Mouse (Mus musculus): ENCODE results near the gene Cul3. TPM values are rescaled to one million over a fixed set of nuclear protein-coding genes. Genes with fewer than 3 reads are reported as not detected.

Gene Cul3
- polyA plus RNA-seq (2014; fragmentation: Nextera tagmentation; extraction: Ambion mirVana): 51.7 and 57.0 TPM in 2 replicates

- Histone ChIP-seq H3K9ac (replicated peaks; ENCODE audit: low read depth, low read length) (peak within 1 kb of the TSS; percentile 97), H3K27ac (ENCODE audit: low read length) (peak within 1 kb of the TSS; percentile 98), H3K36me3 (ENCODE audit: control insufficient read depth, insufficient read depth, low read length) (no peaks in the 10 kb centered on the region), H3K4me1 (ENCODE audit: control insufficient read depth, insufficient read depth, low read length) (peaks cover 8% of the 10 kb centered on the region), H3K4me2 (replicated peaks; ENCODE audit: low read depth, low read length) (peak within 1 kb of the TSS; percentile 79), H3K27me3 (ENCODE audit: control insufficient read depth, insufficient read depth, low read length) (no peaks in the 10 kb centered on the region), H3K4me3 (ENCODE audit: low read depth, low read length) (peak within 1 kb of the TSS; percentile 84), H3K9me3 (ENCODE audit: control insufficient read depth, low read depth, low read length) (no peaks in the 10 kb centered on the region)
- peak; percentile 97 for ATAC-seq (ENCODE audit: insufficient number of reproducible peaks, insufficient read depth, low FRiP score, low read depth)
- under 1% methylated on average over 59 of the region's 85 CpGs for WGBS
Observed at GRCm38 (mm10) chr1:80340436-80341376, at the start of gene Cul3. Gene Cul3 (minus strand): TSS chr1:80340480.

- no peak for ATAC-seq (ENCODE audit: insufficient number of reproducible peaks, insufficient read depth, low FRiP score, low read depth)
- Histone ChIP-seq H3K27me3 (ENCODE audit: control insufficient read depth, insufficient read depth, low read length) (no peaks in the 10 kb centered on the region), H3K4me1 (ENCODE audit: control insufficient read depth, insufficient read depth, low read length) (0 out of 2 replicates have a peak, but pooled peaks cover under 1% of the 10 kb centered on the region), H3K9me3 (ENCODE audit: control insufficient read depth, low read depth, low read length) (no peaks in the 10 kb centered on the region), H3K4me2 (replicated peaks; ENCODE audit: low read depth, low read length) (no peak overlapping the region), H3K4me3 (ENCODE audit: low read depth, low read length) (no peak overlapping the region), H3K36me3 (ENCODE audit: control insufficient read depth, insufficient read depth, low read length) (no peaks in the 10 kb centered on the region), H3K27ac (ENCODE audit: low read length) (no peak overlapping the region), H3K9ac (replicated peaks; ENCODE audit: low read depth, low read length) (no peak overlapping the region)
- 80% methylated on average over 7 of the region's 7 CpGs for WGBS
Observed at GRCm38 (mm10) chr1:80389518-80389917, 49.2 kb upstream of the Cul3 start.

- Histone ChIP-seq H3K9me3 (ENCODE audit: control insufficient read depth, low read depth, low read length) (no peaks in the 10 kb centered on the region), H3K4me3 (ENCODE audit: low read depth, low read length) (no peak overlapping the region), H3K27me3 (ENCODE audit: control insufficient read depth, insufficient read depth, low read length) (no peaks in the 10 kb centered on the region), H3K9ac (replicated peaks; ENCODE audit: low read depth, low read length) (no peak overlapping the region), H3K27ac (ENCODE audit: low read length) (no peak overlapping the region; the same call in 1 of the 2 replicates), H3K4me1 (ENCODE audit: control insufficient read depth, insufficient read depth, low read length) (0 out of 2 replicates have a peak, but pooled peaks cover 5% of the 10 kb centered on the region), H3K4me2 (replicated peaks; ENCODE audit: low read depth, low read length) (no peak overlapping the region), H3K36me3 (ENCODE audit: control insufficient read depth, insufficient read depth, low read length) (no peaks in the 10 kb centered on the region)
- ATAC-seq (ENCODE audit: insufficient number of reproducible peaks, insufficient read depth, low FRiP score, low read depth): no peak
- WGBS: 62% methylated on average over 25 of the region's 25 CpGs
Observed at GRCm38 (mm10) chr1:80383613-80384589, 43.6 kb upstream of the Cul3 start.

DNA sequence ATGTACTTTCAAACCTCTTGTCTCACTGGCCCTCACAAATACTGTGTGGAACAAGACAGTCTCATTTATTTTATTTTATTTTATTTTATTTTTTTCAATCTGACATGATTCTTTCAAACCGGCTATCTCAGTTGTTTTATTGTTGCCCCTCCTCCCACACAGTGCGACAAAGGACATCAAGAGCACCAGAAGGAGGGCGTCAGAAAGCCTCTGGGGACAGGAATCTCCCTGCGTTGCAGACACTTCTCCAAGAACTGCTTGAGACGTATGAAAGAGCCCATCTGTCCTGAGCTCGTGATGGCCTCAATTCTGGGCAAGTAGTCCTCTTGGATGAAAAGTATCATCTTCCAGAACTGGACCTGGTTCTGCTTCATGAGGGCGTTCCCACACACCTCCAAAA, 42.6 kb upstream of the Cul3 start:
- Histone ChIP-seq H3K9me3 (ENCODE audit: control insufficient read depth, low read depth, low read length) (no peaks in the 10 kb centered on the region), H3K4me1 (ENCODE audit: control insufficient read depth, insufficient read depth, low read length) (0 out of 2 replicates have a peak, but pooled peaks cover 5% of the 10 kb centered on the region), H3K9ac (replicated peaks; ENCODE audit: low read depth, low read length) (no peak overlapping the region), H3K4me3 (ENCODE audit: low read depth, low read length) (no peak overlapping the region), H3K36me3 (ENCODE audit: control insufficient read depth, insufficient read depth, low read length) (no peaks in the 10 kb centered on the region), H3K27me3 (ENCODE audit: control insufficient read depth, insufficient read depth, low read length) (no peaks in the 10 kb centered on the region), H3K27ac (ENCODE audit: low read length) (no peak overlapping the region), H3K4me2 (replicated peaks; ENCODE audit: low read depth, low read length) (no peak overlapping the region)
- WGBS: 67% methylated on average over 7 of the region's 7 CpGs
- no peak for ATAC-seq (ENCODE audit: insufficient number of reproducible peaks, insufficient read depth, low FRiP score, low read depth)

DNA sequence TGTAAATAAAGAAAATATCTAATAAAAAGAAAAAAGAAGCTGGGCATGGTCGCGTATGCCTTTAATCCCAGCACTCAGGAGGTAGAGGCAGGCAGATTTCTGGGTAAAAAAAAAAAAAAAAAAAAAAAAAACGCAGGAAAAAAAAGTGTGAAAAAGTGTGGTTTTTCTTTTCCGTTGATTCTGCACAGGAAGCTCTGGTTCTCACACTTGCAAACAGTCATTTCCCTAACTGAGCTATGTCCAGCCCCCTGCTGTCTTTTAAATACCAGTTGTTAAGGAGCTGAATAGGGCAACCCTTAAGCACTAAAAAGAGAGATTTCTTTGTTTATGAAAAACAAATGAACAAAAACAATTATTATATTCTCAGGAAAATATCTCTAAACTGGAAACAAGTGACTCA, 41.0 kb upstream of the Cul3 start:
- no peaks in the 10 kb centered on the region for H3K27me3 ChIP-seq (ENCODE audit: control insufficient read depth, insufficient read depth, low read length)
- no peak overlapping the region for H3K4me3 ChIP-seq (ENCODE audit: low read depth, low read length)
- 0 out of 2 replicates have a peak, but pooled peaks cover 5% of the 10 kb centered on the region for H3K4me1 ChIP-seq (ENCODE audit: control insufficient read depth, insufficient read depth, low read length)
- 31% methylated on average over 4 of the region's 4 CpGs for WGBS
- no peak overlapping the region for H3K27ac ChIP-seq (ENCODE audit: low read length)
- H3K36me3 ChIP-seq (ENCODE audit: control insufficient read depth, insufficient read depth, low read length): no peaks in the 10 kb centered on the region
- no peak overlapping the region for H3K9ac ChIP-seq (replicated peaks; ENCODE audit: low read depth, low read length)
- no peak overlapping the region for H3K4me2 ChIP-seq (replicated peaks; ENCODE audit: low read depth, low read length)
- H3K9me3 ChIP-seq (ENCODE audit: control insufficient read depth, low read depth, low read length): no peaks in the 10 kb centered on the region
- ATAC-seq (ENCODE audit: insufficient number of reproducible peaks, insufficient read depth, low FRiP score, low read depth): no peak

DNA sequence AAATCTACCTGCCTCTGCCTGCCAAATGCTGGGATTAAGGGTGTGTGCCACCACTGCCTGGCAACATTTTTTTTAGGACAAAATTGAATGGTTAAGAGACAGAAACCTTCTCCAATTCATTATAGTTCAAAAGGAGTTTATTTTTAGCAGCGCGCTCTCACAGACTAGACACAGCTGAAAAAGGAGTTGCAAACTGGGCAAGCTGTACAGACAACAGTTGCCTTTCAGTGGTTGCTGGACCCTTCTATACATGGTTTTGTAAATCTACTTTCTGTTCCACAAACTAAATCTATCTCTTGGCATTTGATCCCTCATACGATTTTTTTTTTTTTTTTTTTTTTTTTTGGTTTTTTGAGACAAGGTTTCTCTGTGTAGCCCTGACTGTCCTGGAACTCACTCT, 31.7 kb upstream of the Cul3 start:
- Histone ChIP-seq H3K27ac (ENCODE audit: low read length) (no peak overlapping the region), H3K27me3 (ENCODE audit: control insufficient read depth, insufficient read depth, low read length) (no peaks in the 10 kb centered on the region), H3K4me3 (ENCODE audit: low read depth, low read length) (no peak overlapping the region), H3K9ac (replicated peaks; ENCODE audit: low read depth, low read length) (no peak overlapping the region), H3K36me3 (ENCODE audit: control insufficient read depth, insufficient read depth, low read length) (no peaks in the 10 kb centered on the region), H3K4me1 (ENCODE audit: control insufficient read depth, insufficient read depth, low read length) (no peaks in the 10 kb centered on the region), H3K9me3 (ENCODE audit: control insufficient read depth, low read depth, low read length) (no peaks in the 10 kb centered on the region), H3K4me2 (replicated peaks; ENCODE audit: low read depth, low read length) (no peak overlapping the region)
- no peak for ATAC-seq (ENCODE audit: insufficient number of reproducible peaks, insufficient read depth, low FRiP score, low read depth)
- 87% methylated on average over 3 of the region's 3 CpGs for WGBS

- no peaks in the 10 kb centered on the region for H3K36me3 ChIP-seq (ENCODE audit: control insufficient read depth, insufficient read depth, low read length)
- no peaks in the 10 kb centered on the region for H3K4me1 ChIP-seq (ENCODE audit: control insufficient read depth, insufficient read depth, low read length)
- no peak for ATAC-seq (ENCODE audit: insufficient number of reproducible peaks, insufficient read depth, low FRiP score, low read depth)
- 84% methylated on average over 3 of the region's 3 CpGs for WGBS
- H3K9ac ChIP-seq (replicated peaks; ENCODE audit: low read depth, low read length): no peak overlapping the region
- H3K27me3 ChIP-seq (ENCODE audit: control insufficient read depth, insufficient read depth, low read length): no peaks in the 10 kb centered on the region
- H3K27ac ChIP-seq (ENCODE audit: low read length): no peak overlapping the region
- no peak overlapping the region for H3K4me3 ChIP-seq (ENCODE audit: low read depth, low read length)
- H3K9me3 ChIP-seq (ENCODE audit: control insufficient read depth, low read depth, low read length): no peaks in the 10 kb centered on the region
- no peak overlapping the region for H3K4me2 ChIP-seq (replicated peaks; ENCODE audit: low read depth, low read length)
Observed at GRCm38 (mm10) chr1:80371189-80371889, 31.1 kb upstream of the Cul3 start.

DNA sequence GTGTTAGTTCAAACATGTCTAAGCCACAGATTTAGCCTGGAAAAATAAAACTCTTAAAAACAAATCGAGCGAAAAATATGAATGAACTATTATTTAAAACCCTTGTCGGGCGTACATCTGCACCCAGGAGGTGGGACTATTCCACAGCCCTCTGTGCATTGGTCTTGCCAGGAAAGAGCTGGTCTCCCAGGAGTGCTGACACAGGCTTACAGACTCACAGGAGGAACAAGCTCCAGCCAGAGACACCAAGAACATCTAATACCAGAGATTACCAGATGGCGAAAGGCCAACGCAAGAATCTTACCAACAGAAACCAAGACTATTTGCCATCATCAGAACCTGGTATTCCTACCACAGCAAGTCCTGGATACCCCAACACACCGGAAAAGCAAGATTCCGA, 23.2 kb upstream of the Cul3 start:
- Histone ChIP-seq H3K27ac (ENCODE audit: low read length) (no peak overlapping the region), H3K4me2 (replicated peaks; ENCODE audit: low read depth, low read length) (no peak overlapping the region), H3K9me3 (ENCODE audit: control insufficient read depth, low read depth, low read length) (no peaks in the 10 kb centered on the region), H3K36me3 (ENCODE audit: control insufficient read depth, insufficient read depth, low read length) (no peaks in the 10 kb centered on the region), H3K4me1 (ENCODE audit: control insufficient read depth, insufficient read depth, low read length) (no peaks in the 10 kb centered on the region), H3K27me3 (ENCODE audit: control insufficient read depth, insufficient read depth, low read length) (no peaks in the 10 kb centered on the region), H3K9ac (replicated peaks; ENCODE audit: low read depth, low read length) (no peak overlapping the region), H3K4me3 (ENCODE audit: low read depth, low read length) (no peak overlapping the region)
- no peak for ATAC-seq (ENCODE audit: insufficient number of reproducible peaks, insufficient read depth, low FRiP score, low read depth)
- WGBS: 90% methylated on average over 8 of the region's 8 CpGs

Measured in stomach, embryonic 14.5 days (tissue).